Mouse (Mus musculus): ENCODE measurements around the gene Adprhl2. TPM values are rescaled to one million over a fixed set of nuclear protein-coding genes. Genes with fewer than 3 reads are reported as not detected.

The Adprhl2 gene
- polyA plus RNA-seq, 2 experiments from 2014 or later = 20.3 to 33.8 TPM

DNA sequence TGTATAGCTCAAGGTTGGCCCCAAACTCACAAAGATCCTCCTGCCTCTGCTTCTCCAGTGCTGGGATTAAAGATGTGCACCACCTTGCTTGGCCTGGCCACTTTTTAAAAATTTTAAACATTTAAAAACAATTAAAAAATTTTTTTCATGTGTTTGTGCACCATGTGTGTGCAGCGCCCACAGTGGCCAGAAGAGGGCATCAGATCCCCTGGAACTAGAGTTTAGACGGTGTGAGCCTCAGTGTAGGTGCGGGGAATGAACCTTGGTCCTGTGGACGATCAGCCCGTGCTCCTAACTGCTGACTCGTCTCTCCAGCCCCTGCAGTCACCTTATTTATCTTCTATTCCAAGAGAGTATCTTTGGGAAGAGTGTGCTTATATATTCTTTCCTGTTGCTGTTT is 15.4 kb downstream of the Adprhl2 start:
- no peak for ATAC-seq

DNA sequence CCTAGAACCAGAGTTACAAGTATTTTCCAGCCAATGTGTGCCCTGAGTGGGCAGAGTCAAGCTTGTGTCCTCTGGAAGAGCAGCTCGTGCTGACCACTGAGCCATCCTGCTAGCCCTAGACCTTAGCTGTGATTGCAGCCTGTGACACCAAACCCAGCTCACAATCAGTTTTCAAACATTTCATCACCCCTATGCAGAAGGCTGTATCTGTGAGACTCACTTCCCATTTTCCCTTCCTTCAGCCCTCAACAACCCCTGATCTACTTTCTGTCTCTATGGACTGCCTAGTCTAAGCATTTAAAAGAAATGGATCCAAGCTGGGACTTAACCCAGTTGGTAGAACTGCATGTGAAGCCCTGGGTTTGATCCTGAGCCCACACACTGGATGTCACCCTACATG is 16.1 kb downstream of the Adprhl2 start:
- ATAC-seq = no peak

DNA sequence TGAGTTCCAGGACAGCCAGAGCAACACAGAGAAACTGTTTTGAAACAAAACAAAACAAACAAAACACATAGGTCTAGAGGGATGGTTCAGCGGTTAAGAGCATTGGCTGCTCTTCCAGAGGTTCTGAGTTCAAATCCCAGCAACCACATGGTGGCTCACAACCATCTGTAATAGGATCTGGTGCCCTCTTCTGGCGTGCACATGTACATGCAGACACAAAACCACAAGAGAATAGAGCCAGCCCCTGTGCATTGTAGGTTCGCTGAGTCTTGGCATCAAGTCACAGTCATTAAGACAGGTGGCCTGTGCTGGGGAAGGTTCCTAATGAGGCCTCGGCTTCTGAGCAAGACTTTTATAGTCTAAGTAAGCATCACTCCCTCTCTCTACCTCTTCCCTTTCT is 17.6 kb downstream of the Adprhl2 start:
- no peak for ATAC-seq

DNA sequence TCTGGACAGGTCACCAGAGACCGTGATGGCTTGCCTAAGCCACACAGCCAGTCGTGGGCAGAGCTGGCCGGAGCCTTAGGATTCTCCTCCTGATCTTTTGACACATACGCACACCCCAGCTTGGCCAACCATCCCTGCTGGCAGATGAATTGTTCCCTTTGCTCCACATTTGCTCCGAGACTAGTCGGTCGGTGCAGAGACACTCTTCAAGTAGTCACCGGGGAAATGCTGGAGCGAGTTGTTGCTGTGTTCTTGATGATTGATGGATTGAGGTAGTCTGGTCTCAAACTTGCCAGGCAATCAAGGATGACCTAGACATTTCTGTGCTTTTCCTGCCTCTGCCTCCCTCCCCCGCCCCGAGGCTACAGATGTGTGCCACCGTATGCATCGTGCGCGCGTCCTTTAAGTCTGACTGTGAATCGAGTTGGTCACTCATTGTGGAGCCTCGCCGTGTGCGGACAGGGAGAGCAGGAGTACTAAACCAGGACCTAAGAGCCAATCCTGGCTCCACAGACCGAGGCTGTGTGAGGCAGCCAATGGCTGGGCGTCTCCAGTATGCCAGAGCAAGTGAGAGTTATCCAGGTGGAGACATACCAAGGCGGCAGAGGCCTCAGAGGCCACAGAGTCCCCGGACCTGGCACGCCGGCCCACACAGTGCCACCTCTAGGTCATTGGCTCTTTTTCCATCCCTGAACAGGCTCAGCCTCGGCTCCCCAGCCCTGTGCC is 19.8 kb downstream of the Adprhl2 start:
- ATAC-seq = no peak

- peak; percentile 56 for ATAC-seq
These were observed 20.5 kb downstream of the Adprhl2 start for GRCm38 (mm10) chr4:126300916-126301583.

- ATAC-seq = peak; percentile 57
These were observed 24.8 kb downstream of the Adprhl2 start for GRCm38 (mm10) chr4:126296617-126297101.

GRCm38 (mm10) chr4:126295937-126296336 is 25.6 kb downstream of the Adprhl2 start:
- no peak for ATAC-seq

DNA sequence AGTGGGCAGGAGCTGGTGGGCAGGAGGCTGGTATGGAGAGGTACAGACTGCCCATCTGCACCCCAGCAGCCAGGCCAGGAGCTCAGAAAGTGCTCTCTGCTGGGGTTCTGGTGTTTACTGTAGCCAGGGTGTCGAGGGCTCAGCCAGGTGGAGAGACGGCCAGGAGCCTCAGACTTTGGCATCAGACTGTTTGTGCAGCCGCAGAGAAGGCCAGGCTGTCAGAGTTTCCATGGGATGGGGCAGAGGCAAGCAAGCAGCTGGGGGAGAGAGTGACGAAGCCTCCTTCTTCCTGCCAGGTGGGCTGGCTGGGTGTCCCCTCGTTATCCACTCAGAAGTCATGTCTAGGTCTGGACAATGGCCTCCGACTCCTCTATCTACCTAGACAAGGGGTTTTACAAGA is 26.4 kb downstream of the Adprhl2 start:
- ATAC-seq = no peak

GRCm38 (mm10) chr4:126291196-126291595 is 30.3 kb downstream of the Adprhl2 start:
- no peak for ATAC-seq

DNA sequence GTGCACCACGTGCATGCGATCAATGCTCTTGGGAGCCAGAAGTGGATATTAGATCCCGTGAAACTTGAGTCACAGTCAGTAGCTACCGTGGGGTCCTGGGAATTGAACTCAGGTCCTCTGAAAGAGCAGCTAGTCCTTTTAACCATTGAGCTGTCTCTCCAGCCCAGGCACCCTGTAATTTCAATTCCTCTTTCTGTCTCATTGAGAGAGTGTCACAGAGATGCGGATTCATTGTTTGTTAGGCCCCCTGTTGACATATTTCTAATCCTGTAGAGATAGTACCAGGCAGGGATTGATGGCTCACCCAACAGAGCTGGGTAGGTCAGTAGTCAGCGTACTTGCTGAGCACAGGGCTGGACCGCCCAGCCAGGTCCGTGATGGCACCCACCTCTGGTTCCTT is 31.2 kb downstream of the Adprhl2 start:
- ATAC-seq = no peak

GRCm38 (mm10) chr4:126288085-126288666 is 33.3 kb downstream of the Adprhl2 start:
- no peak for ATAC-seq

GRCm38 (mm10) chr4:126287302-126287995 is 34.1 kb downstream of the Adprhl2 start:
- no peak for ATAC-seq

DNA sequence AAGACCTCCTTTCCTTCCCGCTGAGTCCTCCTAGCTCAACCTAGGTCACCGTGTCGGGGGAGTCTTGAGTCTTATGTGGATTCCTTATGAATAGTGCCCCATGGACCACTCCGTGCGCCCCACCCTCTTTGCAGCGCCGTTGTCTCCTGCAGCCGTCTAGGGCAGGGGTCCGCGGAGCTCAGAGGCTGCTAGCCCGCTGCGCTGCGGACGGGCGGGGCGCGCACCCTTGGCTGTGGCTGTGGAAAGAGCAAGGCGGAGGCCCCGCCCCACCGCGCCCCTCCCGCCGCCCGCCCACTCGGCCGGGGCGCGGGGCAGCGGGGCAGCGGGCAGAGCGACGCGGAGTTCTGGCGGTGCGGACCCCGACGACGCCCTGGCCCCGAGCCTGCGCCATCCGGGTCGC is 35.0 kb downstream of the Adprhl2 start, which contains the start of gene Col8a2:
Gene Col8a2 (plus strand): TSS at position 302 of the 400 bp plus-strand sequence.
- ATAC-seq = no peak

DNA sequence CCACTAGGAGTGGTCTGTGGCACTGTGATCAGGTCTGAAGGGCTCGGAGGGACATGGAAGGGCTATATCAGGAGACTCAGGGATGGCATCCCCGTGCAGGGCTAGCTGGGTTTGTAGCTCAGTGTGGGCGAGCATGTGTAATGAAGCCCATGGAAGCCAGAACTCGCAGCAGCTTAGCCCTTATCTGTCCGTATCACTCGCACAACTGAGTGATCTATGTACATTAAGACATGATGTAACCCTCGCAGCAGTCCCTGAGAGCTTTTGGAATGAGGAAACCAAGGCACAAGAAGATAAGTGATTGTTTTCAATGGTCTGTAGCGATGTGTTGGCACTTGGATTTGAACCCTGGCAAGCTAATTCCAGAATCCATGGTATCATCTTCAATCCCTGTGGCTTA is 37.9 kb downstream of the Adprhl2 start:
- ATAC-seq = no peak

GRCm38 (mm10) chr4:126281706-126282105 is 39.8 kb downstream of the Adprhl2 start:
- no peak for ATAC-seq

GRCm38 (mm10) chr4:126278961-126279360 is 42.5 kb downstream of the Adprhl2 start:
- no peak for ATAC-seq

DNA sequence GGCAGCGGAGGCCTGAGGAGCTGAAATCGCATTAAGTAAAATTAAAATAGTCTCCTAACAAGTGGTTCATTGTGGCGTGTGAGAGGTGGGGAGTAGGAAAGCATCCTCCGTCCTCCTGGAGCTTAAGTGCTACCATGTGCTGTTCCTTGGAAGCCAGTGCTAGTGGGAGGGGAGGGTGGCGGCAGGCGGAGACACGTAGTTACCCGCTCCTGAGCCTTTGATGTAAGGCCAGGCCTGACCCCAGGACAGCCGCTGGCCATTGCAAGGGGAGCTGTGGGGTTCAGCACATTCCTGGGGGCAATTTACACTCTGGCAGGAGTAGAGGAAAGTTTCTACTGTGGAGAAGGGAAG is 43.0 kb downstream of the Adprhl2 start:
- ATAC-seq = no peak

DNA sequence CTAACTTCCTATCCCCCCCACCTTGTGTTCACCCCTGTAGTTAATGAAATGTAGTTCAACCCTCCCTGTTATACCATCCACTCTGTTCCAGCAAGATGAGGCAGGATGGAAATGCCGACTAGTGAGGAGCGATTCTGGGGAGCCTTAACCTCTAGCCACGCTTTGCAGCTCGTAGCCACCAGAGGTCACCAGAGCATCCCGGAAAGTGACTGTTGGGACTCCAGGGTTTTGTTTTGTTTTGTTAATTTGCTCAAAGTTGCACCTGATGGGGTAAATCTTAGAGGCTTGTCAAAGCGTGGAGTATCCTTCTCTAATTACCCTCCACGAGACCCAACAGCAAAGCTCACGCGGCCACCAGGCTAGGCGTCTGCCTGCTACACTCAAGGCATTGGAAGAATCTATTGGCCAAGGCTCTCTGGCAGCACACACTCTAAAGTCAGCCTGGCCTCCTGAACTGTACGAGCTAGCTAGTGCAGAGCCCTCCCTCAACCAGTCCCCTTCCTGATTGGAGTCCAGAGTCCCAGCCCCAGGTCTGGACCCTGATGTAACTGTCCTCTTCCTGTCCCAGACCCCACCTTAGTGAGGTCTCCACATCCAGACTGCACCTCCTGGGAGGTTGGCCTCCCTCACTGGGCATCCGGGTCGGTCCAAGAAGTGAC is 43.5 kb downstream of the Adprhl2 start:
- ATAC-seq = peak; percentile 80

DNA sequence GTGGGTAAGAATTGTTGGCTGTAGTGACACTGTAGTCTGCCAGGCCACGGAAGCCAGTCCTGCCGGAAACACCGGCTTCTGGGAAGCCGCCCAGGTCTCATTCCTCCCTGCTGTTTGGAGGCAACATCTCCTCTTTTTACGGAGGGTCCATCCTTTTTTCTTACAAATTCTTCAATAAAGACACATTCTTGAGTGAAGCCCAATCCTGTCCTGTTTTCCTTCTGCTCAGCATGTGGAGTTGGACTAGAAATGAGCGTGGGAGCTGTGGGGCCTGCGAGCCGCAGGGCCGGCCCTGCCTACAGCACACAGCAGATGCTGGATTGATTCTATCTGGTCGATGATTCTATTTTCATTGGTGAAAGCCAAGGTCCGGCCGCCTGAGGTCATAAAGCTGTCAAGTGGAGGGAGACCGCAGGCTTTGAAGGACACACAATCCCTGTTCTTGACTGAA is 45.8 kb downstream of the Adprhl2 start:
- ATAC-seq = no peak

GRCm38 (mm10) chr4:126275081-126275480 is 46.4 kb downstream of the Adprhl2 start:
- no peak for ATAC-seq

DNA sequence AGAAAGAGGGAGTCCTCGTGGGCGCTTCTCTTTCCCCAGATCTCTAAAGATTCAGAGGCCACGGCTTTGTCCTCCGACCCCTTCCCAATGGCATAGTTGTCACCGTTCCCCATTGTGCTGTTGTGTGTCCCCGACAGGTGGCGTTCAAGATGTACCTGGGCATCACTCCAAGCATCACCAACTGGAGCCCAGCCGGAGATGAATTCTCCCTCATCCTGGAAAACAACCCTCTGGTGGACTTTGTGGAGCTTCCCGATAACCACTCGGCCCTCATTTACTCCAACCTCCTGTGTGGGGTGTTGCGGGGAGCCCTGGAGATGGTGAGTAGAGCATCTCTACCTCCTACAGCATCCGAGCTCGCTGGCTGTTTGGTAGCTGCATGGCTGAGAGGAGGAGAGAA is 47.8 kb downstream of the Adprhl2 start:
- no peak for ATAC-seq

- ATAC-seq = no peak
These were observed 52.2 kb downstream of the Adprhl2 start for GRCm38 (mm10) chr4:126269292-126269691.
